Mouse (Mus musculus): ENCODE results near the gene Tanc2.

Tanc2 gene

DNA sequence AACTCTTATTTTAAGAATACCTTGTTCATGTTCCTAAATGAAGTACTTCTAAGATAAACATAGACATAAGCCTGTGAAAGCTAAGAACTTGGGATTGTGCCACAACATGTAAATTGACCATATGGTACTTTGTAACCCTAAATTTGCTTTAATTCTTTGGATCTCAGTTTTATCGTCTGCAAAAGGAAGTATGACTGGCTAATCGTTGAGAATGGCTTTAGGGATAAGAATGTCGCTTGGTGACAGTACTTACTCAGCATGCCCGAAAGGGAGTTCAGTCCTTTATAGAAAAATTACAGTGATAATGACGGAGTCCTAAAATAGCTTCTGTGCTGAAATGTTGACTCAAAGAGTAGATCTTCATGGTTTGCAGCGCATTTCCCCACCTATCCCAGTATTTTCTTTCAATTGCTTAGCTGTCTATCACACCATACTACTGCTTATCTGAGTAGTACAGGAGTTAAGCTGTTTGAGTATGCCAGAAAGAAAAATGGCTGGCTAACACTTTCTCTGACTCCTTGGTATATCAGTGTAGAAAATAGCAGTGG, 246.6 kb downstream of the Tanc2 start:
- DNase-seq, result no peak

DNA sequence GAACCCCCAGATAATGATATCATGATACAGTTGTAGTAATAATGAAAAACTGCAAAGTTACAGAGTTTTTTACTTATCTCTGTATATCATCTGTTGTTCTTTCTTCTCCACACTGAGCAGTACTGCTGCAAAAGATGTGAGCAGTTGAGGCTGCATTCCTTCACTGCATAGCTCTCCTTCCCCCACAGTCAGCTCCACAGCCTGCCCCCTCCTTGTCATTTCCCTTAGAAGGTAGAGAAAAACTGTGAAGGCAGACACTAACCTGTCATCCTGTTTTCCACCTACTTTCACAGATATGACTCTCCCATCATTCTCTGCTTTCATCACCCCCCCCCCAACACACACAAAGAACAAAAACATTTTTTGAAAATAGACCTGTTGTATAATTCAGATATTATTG, 248.2 kb downstream of the Tanc2 start:
- DNase-seq, result no peak

DNA sequence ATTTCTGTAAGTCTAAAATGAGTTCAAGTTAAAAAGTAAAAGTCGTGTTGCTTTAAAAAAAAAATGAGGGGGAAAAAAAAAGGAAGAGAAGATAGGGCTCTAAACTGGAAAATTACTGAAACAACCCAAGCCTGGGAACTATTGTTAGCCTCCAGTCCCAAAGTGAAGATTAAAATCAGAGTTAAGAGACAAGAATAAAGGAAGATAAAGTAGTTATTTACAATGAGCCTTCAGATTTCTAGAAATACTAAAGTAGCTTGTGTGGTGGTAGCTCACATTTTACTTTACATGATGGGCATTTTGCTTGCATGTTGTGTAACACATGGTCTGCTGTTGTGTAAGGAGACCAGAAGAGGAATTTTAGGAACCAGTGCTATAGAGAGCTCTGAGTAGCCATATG, 256.1 kb downstream of the Tanc2 start:
- DNase-seq, result no peak

DNA sequence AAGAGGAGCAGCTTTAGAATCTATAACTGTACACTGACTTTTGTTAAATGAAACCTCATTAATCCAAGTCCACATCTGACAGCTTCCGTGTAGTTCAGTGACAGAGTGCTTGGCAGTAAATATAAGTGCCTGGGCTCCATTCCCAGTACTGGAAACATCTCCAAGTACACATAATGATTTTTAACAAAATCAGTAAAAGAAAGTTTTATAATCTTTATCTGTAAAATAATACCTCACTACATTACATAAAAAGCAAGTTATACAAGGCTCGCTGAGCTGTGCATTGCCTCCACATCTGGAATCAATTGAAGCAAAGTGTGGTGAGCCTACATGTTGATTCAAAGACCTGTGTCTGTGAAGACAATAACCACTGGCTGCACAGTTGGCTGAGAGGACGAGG, 265.7 kb downstream of the Tanc2 start:
- DNase-seq, result no peak

DNA sequence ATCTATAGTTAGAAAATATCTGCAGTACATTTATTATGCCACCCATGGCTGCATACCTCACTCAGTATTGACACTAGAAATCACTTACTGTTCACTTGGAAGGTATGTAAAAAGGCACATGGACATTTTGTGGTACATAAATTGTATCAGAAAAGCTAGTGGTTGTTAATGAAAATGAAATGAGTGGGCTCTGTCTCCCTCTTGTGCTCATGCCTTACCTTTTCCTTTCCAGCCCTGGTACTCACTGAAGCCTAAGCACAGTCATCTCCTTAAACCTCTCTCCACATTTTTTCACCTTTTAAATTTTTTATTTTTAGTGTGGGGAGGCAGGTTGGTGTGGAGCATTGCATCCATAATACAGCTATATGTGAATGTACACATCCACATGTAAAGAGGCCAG, 268.3 kb downstream of the Tanc2 start:
- DNase-seq, result peak; percentile 11 to 21

DNA sequence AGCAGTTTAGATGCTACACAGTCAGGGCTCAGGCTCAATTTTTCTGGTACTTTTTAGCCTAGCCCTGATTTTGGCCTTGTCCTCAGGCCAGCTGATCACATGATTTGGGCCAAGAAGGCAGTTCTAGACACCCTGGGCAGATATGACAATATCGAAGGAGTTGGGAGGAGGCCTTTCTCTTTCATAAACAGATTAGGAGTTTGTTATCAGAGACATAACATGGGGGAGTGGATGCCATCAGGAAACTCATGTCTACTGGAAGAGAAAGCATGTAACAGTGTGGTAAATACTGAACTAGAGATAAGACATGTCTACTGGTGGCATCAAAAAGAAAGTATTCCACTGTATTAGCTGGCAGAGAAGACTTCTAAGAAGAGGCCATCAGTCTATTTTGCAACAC, 295.8 kb downstream of the Tanc2 start:
- DNase-seq, result no peak

DNA sequence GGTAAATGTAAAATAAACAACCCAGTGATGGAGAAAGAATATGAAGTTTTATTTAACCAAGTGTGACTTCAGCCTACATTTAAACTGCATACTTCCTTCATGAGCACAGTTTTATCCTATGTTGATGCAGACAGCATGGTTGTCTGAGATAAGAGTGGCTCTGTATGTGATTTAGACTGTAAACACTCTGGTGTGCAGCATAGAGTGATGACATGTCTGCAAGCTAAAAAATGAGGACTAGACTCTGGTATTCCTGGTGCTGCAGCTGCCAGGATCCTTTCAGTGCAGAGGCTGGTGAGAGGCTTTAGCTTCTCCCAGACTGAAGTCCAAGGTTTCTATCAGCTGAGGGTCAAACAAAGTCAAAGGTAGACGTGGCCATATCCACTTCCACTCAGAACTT, 297.5 kb downstream of the Tanc2 start:
- no peak for DNase-seq

DNA sequence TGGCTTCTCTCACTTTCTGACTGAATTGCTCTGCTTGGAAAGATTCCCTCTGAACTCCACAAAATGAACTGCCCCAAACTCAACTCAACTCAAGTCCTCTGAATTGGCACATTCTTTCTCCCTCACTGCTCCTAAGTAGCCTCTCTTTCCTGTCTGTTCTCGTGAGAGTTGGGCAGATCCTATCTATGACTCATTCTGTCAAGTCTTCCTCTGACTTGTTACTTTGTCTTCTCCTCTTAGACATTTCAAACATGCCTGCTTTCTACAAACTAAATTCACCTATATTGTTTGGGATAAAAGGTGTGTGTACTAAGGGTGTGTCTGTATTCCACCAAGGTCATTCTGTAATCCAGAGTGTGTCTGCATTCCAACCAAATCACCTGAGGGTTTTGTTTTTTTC, 309.4 kb downstream of the Tanc2 start:
- DNase-seq, result no peak

DNA sequence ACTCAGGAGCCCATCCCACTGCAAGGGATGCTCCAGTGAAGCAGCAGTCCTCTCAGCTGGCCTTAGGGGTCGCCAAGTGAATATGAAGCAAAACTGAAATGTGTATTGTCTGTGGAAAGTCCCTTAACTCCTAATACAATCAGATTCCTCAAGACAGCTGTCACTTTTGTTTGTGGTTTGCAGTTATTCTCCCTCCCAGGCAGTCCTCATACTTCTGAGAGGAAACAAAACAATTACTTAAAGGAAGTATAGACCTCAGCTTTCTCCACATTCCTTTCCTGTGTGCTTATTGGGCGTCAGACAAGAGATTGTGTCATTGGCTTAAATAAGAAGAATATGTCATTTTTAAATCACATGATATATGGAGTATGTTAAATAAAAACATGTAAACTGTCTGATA, 311.7 kb downstream of the Tanc2 start:
- DNase-seq, result no peak

DNA sequence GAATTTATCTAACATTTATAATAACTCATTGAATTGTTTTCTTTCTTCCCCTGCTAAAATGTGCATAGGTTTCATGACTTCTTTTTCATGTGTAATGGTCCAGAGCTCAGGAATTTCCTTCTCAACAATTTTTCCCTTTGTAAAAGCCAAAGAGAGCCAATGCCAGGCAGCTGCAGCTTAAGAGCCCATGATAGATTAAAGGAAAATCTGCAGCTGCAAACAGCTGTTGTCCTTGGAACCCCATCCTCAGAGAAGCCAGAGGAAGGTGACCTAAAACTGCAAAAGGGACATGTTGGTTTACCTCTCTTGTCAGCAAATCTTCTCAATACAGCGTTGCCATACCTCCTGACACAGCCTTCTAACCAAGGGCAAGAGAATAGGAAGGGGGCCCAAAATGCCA, 313.2 kb downstream of the Tanc2 start:
- no peak for DNase-seq

DNA sequence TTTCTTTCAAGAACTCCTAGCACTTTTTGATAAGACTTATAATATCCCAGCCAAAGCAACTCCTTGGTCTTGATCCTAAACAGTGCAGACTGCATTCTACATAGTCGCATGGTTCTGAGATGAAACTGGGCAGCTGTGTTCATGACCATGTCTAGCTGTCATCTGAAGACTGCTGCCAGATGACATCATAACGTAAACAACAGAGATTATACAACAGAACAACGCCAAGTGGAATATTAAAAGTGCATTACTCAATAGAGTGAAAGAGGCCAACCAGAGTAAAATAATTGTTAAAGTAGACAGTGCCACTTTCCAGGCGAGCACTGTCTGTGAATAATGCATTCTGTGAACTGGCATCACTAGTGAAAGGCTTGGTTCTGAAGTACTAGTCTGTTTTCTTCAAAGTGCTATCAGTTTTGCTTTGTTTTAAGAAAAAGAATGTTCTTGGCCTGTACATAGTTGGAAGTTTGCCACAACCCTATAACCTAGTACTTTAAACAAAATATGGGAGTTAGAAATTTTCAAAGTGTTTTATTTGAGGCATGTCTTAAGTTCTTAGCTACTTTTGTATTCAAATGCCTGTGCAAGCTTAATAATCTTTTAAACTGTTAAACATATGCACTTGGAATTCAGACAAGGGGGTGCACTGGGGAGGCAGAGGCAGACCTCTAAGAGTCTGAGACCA, 315.9 kb downstream of the Tanc2 start:
- DNase-seq, result no peak

DNA sequence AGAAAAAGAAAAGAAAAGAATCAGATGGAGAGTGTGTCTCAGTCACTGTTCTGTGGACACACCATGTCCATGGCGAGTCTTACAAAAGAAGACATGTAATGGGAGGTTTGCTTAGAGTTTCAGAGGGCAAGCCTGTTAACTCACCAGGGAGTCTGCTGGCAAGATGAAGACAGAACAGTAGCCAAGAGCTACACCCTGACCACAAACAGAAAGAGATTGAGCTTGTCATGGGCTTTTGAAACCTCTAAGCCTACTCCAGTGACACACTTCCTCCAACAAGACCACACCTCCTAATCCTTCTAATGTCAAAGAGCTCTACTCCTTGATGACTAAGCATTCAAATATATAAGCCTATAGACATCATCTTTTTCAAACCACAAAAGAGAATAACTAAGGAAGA, 317.6 kb downstream of the Tanc2 start:
- DNase-seq, result no peak

DNA sequence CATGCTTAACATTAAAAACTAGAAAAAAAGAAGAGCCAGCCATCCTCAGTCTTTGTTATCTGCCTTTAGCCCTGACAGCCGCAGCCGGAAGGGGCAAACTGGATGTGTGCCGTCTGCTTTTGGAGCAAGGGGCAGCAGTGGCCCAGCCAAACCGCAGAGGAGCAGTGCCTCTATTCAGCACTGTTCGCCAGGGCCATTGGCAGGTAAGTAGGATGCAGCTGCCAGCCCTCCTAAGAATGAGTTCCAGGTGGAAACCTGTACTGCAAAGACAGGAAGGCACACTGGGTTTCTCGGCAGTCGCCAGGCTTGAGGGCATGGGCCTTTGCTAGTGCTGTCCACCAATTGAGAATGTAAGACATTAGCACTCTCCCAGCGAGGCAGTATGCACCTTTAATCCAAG, 319.1 kb downstream of the Tanc2 start:
- peak; percentile 56 to 66 for DNase-seq

DNA sequence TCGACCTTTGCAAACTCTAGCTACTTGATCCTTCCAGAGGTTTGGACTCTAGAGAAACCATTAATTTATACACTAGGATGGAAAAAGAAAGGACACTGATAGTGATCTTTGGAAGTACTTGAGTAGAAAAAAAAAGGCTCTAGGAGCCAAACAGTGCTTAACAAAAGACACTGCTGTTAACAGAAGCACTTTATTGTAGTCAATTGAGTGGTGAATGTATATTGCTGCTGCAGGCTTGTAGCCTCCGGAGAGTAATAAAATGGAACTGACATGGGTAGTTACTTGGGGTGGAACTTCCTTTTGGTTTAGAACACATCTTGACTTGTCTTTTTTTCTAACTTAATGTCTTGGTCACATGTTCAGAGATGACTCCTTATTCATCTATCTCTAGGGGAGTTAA, 319.8 kb downstream of the Tanc2 start:
- no peak for DNase-seq

DNA sequence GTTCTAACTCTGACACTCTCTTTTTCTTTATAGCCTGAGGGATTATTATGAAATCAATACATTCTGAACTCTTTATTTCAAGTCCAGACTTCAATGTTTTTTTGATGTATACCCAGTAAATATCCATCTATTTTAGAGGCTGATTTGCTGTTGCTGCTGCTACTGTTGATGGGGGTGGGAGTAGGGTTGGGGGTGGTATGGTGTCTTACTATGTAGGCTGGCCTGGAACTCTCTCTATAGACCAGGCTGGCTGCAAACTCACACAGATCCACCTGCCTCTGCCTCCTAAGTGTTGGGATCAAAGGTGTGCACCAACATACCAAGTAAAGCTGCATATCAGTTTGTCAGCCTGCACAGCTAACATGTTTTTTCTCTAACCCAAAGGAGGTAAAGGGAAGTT, 321.4 kb downstream of the Tanc2 start:
- DNase-seq, result no peak

DNA sequence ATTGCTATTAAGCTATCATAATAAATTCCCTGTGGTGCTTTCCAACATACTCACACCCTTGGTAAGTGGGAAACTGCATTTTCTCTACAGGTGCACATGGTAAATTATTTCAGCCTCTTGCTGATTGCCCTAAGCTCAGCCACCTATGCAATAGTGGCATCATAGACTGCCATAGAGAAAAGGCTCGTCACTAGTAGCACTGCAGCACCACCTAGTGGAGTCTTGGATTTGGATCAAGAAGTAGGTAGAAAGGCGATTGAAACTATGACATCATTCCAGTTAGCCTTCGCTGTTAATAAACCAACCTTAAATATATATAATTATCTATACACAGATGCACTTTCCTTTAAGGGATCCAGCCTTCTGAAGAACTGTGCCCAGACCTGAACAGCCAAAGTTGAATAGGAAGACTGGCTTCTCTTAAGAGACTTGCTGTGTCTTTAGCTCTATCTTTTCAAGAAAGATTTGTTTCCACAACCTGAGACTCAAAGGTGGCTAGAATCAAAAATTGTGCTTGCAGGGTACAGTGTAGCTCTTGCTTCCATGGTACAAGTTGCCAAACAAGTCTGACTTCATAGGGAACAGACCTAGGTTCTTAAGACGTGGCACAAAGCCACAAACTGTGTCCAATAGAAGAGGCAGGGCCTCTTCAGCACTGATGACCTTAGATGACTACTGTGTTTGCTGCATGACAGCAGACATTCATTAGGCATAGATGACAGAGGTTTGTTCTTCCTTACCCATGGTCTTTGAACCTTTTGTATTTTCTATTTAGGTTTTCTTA, 322.0 kb downstream of the Tanc2 start:
- peak; percentile 90 to 92 for DNase-seq

DNA sequence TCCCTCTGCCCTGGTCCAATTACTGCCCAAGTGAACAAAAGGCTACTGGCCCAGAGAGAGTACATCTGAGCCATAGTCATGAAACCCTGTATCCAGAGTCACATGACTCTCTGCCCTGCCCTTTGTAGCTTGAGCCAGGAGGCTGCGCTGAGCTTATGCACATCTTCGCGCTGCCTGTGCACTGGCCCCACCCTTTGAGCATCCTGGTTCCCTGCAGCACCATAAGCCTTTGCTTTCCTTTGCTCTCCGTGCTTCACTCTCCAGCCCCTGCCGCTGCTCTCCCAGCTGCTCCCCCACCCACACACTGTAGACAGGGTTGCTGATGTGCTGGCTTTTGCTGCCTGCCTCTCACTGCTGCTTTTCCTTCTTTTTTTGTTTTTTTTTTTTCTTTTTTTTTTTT, 323.8 kb downstream of the Tanc2 start:
- no peak for DNase-seq

DNA sequence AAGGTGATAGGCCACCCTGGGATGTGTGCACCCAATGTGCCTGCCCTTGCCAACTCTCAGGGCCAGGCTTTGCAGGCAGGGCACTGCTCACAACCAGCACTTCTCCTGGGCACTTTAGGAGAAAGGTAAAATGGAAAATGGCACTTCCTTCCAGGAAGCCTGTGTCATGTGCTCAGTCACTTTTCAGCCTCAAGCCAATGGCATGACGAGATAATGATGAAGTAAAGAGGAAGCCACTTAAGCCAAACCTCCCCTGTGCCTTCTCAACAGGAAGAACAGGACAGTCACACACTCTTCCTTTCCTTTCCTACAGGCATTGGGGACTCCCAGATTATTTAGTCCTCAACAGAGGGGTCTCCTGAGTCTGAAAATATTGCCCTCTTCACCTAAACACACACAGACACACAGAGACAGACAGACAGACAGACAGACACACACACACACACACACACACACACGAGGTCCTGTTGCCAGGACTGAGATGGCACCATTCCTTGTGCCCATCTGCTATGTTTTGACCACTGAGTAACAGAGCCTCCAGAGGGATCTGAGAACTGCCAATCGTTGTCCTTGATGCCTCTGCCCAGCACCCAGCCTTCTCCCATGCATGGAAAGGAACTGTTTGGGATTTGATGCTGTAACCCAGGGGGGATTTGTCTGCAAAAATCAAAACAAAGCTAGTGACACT, 330.5 kb downstream of the Tanc2 start:
- peak; percentile 56 to 62 for DNase-seq

DNA sequence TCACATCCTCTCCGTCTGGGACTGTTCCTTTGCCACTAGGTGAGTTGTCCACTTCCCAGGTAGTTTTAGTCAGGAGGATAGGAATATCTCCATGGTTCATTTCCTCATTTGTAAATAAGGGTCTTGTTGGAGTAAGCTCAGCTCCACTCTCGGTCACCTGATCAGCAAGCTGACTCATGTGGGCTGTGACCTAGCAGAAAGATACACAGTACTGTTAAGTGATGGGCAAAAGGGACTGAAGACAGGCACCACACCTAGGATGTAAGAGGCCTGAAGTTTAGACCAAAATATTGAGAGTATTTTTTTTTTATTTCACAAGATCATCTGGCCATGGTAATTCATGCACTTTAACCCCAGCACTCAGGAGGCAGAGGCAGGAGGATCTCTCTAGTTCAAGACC, 331.1 kb downstream of the Tanc2 start:
- no peak for DNase-seq

DNA sequence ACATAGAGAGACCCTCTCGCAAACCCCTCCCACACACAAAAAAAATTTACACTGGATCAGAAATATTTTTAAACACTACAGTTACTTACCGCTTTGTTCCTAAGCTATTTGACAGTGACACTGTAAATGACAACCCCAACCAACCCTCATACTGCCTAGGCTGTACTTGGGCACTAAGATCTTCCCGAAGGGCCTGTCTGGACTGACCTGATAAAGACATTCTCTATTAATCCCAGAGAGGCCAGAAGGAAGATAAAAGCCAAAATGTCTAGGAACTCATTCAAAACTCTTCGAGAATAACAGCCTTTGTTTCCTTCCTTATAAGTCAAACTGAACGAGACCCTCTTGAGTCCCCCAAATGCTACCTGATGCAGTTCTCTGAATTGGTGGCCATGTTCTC, 331.5 kb downstream of the Tanc2 start:
- no peak for DNase-seq

DNA sequence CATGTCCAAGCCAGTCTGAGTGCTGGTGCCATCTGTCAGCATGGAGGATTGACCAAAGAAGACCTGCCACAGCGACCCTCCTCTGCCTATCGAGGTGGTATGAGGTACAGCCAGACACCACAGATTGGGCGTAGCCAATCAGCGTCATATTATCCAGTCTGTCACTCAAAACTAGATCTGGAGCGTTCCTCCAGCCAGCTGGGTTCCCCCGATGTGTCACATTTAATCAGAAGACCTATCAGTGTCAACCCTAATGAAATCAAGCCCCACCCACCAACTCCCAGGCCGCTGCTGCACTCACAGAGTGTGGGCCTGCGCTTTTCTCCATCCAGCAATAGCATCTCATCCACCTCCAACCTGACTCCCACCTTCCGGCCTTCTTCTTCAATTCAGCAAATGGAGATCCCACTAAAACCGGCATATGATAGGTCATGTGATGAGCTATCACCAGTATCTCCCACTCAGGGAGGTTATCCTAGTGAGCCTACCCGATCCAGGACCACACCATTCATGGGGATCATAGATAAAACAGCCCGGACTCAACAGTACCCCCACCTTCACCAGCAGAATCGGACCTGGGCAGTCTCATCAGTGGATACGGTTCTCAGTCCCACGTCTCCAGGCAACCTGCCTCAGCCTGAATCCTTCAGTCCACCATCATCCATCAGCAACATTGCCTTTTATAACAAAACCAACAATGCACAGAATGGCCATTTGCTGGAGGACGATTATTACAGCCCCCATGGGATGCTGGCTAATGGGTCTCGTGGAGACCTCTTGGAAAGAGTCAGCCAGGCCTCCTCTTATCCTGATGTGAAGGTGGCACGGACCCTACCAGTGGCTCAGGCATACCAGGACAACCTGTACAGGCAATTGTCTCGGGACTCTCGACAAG, 333.2 kb downstream of the Tanc2 start:
- DNase-seq, result no peak

Data from cerebellum, postnatal 14 days (tissue).